Mouse (Mus musculus): Measurements from ENCODE around the gene Keg1. TPM values are rescaled to one million over a fixed set of nuclear protein-coding genes. Genes with fewer than 3 reads are reported as not detected.
"Not testable (repeated sequence)": the region's sequence is repeated elsewhere in the genome, so short reads cannot be mapped to it uniquely, and the experiment has no call there.

Gene Keg1
- not detected for polyA plus RNA-seq (2017; shearing (Covaris generic))

DNA sequence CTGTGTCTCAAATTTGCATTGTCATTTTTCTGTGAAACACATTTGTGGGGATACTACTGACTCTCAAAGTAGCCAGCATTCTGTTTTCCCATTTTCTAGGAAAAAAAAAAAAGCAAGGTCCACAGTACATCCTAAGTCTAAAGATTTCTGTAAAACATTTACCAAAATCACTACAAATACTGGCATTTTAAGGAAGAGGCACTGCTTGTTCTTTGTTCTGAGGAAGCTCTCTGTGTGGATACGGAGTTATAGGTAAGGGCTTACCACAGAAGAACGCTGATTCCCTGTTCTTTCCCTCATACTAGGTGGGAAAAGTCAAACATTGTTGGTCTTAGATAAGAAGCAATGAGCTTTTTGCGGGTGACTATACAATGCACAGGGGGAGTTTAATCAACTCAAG is at the start of gene Keg1:
Gene Keg1, plus strand, starts transcription at position 197 of the 400 bp plus-strand sequence.
- no peak for ATAC-seq

DNA sequence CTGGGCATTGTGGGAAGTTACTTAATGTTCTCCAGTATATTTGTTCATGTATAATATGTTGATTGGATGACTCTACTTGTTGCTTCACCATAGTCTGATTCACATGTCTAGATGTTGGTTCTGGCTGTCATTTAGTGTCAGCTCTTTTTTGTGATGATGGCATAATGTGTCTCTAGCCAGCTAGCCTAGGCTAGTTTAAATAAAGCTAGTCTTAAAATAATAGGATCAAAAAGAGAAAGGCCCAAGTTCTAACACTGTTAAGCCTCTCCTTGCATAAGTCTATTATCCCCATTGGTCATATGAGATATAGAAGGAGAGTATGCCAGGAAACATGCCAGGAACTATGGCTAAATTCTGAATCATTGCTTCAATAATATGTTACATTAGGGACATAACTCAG is 46.1 kb upstream of the Keg1 start:
- no peak for ATAC-seq

GRCm38 (mm10) chr19:12666156-12666555 is 29.4 kb upstream of the Keg1 start:
- ATAC-seq: no peak

DNA sequence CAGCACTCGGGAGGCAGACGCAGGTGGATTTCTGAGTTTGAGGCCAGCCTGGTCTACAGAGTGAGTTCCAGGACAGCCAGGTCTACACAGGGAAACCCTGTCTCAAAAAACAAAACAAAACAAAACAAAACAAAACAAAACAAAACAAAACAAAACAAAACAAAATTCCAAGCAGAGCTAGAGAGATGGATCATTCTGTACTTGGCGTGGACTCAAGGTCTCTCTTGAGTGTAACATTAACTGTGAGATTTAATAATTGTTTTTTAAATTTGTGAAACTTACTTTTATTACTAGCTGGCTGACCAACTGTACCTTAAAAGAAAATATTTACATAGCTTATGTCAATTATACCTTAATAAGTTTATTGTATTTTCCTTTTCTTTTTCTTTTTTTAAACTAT is 27.0 kb upstream of the Keg1 start:
- not testable (repeated sequence) for ATAC-seq

- no peak for ATAC-seq
Measured at GRCm38 (mm10) chr19:12670139-12670538, 25.4 kb upstream of the Keg1 start, which contains the start of gene Olfr1442. Gene Olfr1442, plus strand, starts transcription at chr19:12670439.

DNA sequence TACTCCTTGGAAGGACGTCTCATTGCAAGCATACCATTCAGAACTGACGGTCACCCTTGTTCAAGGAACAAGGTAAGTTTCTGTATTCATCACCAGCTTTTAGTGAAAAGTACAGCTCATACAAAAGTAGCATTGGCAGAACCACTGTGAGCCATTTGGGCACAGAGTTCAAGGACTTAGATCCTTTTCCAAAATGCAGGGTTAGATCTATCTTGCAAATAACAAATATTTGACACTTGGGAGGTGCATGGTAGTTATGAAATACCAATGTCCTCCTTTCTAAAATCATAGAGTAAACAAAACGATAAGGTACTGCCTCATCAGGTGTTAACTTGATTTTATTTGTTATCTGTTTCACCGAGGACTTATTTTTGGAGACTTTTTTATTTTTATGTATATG is 24.5 kb upstream of the Keg1 start:
- no peak for ATAC-seq

- ATAC-seq: no peak
Measured at GRCm38 (mm10) chr19:12677812-12678211, 17.8 kb upstream of the Keg1 start, which contains the start of gene Olfr1443. Gene Olfr1443, plus strand, starts transcription at chr19:12678112.

DNA sequence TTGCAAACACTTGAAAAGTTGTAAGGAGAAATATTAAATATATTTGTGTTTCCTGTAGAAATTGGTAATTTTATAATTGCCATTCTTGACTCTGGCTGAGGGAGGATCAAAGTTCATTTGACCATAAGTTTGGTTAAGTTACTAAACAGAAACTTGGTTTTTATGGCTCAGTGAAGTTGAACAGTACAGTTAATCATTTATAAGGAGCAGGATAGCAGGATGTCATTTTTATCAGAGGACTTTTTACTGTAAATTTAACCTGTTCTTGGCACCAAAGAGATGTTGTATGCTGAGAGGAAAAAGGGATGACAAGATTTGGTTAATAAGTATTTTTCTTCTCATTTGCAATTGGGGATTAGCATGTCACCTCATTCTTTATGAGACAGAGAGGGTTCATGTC is 10.9 kb upstream of the Keg1 start:
- no peak for ATAC-seq

DNA sequence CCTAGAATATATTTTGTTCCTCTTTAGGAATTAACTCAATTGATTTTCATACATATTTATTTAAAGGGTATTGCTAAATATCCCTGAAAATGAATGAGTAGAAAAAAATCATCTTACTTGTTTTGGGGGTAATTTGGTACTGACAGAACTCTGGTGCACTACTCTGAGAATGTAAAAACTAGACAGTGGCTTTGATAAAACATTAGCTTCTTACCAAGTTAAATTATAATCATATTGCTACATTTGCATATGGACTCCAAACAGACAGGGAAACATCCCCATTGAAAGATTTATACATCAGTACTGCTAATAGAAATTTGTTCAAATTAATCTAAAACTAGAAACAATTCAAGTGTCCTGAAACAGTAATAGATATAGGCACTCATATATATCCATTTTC is 10.4 kb upstream of the Keg1 start:
- ATAC-seq: no peak

DNA sequence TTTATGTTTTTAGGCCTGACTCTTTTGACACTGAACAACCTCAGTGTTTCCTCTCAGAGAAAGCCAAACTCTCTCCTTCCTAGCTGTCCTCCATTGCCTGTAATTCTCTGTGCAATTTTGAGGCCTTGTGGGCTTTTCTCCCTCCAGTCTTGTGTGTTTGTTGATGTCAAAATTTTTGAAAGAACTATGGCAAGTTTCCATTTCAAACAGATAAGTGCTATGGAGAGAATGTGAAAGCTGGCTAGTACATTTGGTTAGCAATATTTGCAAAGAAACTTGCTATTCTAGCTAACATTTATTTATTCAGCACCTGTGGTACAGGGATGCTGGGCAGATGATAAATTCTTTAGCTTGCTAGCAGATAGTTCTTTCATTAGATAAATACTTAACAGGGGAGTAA is 635 bp downstream of the Keg1 start:
- no peak for ATAC-seq

GRCm38 (mm10) chr19:12708458-12708857 is 12.9 kb downstream of the Keg1 start:
- no peak for ATAC-seq

- ATAC-seq: no peak
Measured at GRCm38 (mm10) chr19:12708986-12709385, 13.4 kb downstream of the Keg1 start.

- no peak for ATAC-seq
Measured at GRCm38 (mm10) chr19:12719189-12719588, 23.6 kb downstream of the Keg1 start.

- ATAC-seq: no peak
Measured at GRCm38 (mm10) chr19:12720463-12720862, 24.9 kb downstream of the Keg1 start.

- ATAC-seq: not testable (repeated sequence)
Measured at GRCm38 (mm10) chr19:12720919-12721318, 25.3 kb downstream of the Keg1 start.

DNA sequence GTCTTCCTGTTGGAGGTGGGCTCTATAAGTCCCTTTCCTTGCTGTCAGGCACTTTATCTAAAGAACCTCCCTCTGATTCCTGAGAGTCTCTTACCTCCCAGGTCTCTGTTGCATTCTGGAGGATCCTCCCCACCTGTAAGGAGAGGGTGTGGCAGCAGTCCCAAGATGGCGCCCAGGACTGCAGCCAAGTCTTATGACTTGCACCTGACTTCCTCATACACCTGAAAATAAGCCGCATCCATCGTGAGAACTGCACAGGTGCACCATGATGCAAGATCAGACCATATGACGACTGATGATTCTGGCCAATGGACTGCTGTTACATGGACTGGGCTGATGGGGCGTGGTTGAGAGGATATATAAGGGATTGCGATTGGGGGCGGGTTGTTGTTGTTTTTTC is 26.0 kb downstream of the Keg1 start:
- not testable (repeated sequence) for ATAC-seq

DNA sequence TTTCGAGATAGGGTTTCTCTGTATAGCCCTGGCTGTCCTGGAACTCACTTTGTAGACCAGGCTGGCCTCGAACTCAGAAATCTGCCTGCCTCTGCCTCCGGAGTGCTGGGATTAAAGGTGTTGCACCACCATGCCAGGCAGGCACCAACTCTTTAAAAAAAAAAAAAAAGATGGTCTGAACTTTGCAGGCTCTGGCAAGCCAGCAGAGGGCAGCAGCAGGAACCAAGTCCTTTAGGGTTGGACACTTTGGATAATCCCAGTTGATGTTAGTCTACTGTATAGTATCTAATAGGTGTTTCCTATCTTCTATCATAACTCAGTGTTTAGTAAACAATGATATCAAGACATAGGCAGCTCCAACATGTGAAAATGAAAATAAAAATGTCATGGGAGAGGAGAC is 26.7 kb downstream of the Keg1 start:
- no peak for ATAC-seq

- no peak for ATAC-seq
Measured at GRCm38 (mm10) chr19:12725851-12726250, 30.3 kb downstream of the Keg1 start.

- no peak for ATAC-seq
Measured at GRCm38 (mm10) chr19:12731036-12731435, 35.5 kb downstream of the Keg1 start.

DNA sequence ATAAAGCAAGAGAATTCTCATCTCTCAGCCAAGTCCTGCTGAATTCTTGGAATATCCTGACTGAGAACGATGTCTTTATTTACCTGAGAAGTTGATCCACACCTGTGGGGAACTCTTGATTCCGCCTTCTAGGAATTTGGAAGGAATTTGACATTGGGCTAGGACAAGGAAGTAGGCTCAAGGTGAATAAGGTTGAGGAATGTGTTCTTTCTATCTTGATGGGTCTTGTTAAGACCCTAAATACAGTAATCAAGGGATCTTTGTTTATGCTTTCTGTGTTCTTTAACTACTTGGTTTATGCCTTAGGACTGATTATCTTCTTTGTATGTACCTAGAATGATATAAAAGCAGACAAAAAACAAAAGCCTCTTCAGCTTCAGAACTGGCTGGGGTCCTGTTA is 36.4 kb downstream of the Keg1 start:
- no peak for ATAC-seq

- no peak for ATAC-seq
Measured at GRCm38 (mm10) chr19:12756286-12756685, 60.7 kb downstream of the Keg1 start.

DNA sequence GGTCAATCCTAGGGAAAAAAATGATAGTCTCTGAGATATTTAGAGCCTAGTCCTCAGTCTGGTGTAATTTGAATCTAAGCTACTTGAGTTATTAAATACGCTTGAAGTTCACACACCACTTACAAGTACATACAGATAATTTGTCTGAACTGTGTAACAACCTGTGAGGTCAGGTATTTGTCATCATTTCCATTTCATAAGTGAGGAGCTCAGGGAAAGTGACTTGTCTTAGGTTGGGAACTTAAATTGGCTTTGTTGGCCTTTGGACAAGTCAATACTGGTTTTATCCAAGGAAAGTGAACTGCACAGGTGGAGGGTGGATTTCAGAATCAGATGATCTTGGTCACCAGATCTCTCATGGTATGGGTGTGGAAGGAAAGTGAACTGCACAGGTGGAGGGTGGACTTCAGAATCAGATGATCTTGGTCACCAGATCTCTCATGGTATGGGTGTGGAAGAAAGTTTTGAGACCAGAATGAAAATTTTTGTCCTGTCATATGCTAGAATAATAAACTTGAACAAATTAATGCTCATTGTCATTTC is 63.4 kb downstream of the Keg1 start:
- no peak for ATAC-seq

DNA sequence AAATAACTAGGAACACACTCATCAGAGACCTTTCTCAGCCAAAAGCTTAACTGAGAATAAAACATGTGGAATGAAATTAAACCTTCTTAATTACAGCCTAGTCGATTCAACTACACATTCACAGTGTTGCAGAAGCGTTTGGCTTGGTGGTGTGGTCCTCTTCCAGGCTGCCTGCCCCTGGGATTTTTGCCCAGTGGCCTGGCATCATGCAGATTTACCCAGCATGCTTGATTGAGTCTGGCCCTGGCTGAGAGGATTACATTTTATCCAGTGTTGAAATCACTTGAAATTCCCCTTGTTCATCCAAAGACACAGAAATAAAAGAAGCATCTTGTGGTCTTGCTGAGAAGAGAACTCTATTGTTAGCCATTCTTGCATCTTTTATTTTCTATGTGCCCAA is 64.1 kb downstream of the Keg1 start:
- ATAC-seq: no peak

DNA sequence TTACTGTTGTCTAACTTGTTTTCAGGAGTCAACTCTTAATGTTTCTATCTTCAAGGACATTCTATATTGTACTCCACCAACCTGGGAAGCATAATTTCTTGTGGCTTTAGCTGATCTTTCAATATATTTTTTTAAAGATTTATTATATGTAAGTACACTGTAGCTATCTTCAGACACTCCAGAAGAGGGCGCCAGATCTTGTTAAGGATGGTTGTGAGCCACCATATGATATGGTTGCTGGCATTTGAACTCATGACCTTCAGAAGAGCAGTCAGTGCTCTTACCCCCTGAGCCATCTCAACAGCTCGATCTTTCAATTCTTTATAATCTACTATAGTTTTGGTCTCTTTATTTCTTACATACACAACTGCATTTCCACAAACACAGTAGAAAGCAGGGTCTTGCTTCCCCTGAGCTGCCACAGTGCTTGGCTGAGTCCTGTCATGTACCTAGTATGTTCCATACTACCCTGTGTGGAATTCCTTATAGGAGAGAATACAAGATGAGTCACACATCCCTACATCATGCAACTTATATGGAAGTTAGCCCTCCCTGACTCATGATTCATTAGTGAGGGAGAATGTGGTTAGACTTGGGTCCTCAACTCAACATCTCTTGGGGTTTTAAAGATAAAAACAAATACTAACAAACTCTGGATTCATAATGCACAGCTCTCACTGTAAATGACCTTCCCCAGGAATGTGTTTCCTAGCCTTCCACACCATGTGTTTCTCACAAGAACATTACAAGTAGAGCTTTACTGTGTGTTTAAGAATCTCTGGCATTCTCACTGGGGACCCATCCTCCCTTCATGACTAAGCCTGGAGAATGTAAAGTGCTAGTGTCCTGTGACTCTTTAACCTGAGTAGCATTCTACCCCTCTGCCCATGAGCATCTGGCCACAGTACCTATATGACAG is 66.9 kb downstream of the Keg1 start:
- no peak for ATAC-seq

Data from CD4-positive, CD25-positive, alpha-beta regulatory T cell, adult 4 months (primary cell).